9 mouse cellular contexts compared by ENCODE assay signal in genomic region chr4:82508281-82508687, GRCm38 (mm10).
DNase-seq lines count a peak whose midpoint lies in the region; ATAC-seq and TF ChIP-seq lines count a peak whose summit lies in the region.
"Had no signal": no experiment of that assay in that cellular context is flagged by ENCODE, and none has a peak within 500 bp of the region (broad histone marks: within the 10 kb centered on the region; RNA-seq: fewer than 3 reads in every experiment).

No protein-coding gene starts in this region.

- H3K27me3 ChIP-seq in hindbrain, embryonic 11.5 days (ENCODE audit: control insufficient read depth, insufficient read depth, low read length): peaks cover 3% of the 10 kb centered on the region; the same call in 1 of the 2 replicates
- H3K27me3 ChIP-seq in limb, embryonic 14.5 days (ENCODE audit: control insufficient read depth, insufficient read depth, low read length): no peaks in the 10 kb centered on the region
- H3K27me3 ChIP-seq in stomach, embryonic 16.5 days (ENCODE audit: control insufficient read depth, insufficient read depth, low read length): no peaks in the 10 kb centered on the region

- H3K4me2 ChIP-seq in hindbrain, embryonic 11.5 days (replicated peaks; ENCODE audit: low read depth, low read length): peak overlapping the region; percentile 98; the same call in 1 of the 2 replicates
- peak overlapping the region; percentile 89 for H3K4me2 ChIP-seq in limb, embryonic 14.5 days (replicated peaks; ENCODE audit: low read depth, low read length, severe bottlenecking)
- peak overlapping the region; percentile 95 for H3K4me2 ChIP-seq in stomach, embryonic 16.5 days (ENCODE audit: low read depth, low read length)

- peak overlapping the region; percentile 5 for H3K9ac ChIP-seq in hindbrain, embryonic 11.5 days (ENCODE audit: low read depth, low read length)
- H3K9ac ChIP-seq in limb, embryonic 14.5 days (ENCODE audit: low read depth, low read length, severe bottlenecking): peak overlapping the region; percentile 100
- peak overlapping the region; percentile 100 for H3K9ac ChIP-seq in stomach, embryonic 16.5 days (ENCODE audit: low read length)

- H3K27ac ChIP-seq in hindbrain, embryonic 11.5 days (ENCODE audit: low read depth, low read length): peak overlapping the region; percentile 99
- peak overlapping the region; percentile 100 for H3K27ac ChIP-seq in limb, embryonic 14.5 days (replicated peaks; ENCODE audit: low read depth, low read length)
- H3K27ac ChIP-seq in stomach, embryonic 16.5 days (ENCODE audit: low read length): peak overlapping the region; percentile 100

- intact Hi-C loops in gastrocnemius, postnatal 36 days (cut with DNase I): loop anchor here (1.0 kb wide), 1 partner anchor 32 kb away; no protein-coding TSS in a partner anchor

- DNase-seq in cerebellum, postnatal 10 days: peak; percentile 49 to 55
- DNase-seq in cerebellum, adult 11 months: no peak
- peak; percentile 31 for DNase-seq in embryo, embryonic 9.5 days (ENCODE audit: extremely low spot score)
- DNase-seq in hindbrain, embryonic 11.5 days (ENCODE audit: low spot score): peak; percentile 37
- no peak for DNase-seq in limb, embryonic 14.5 days (ENCODE audit: low spot score)
- DNase-seq in gastrocnemius, postnatal 36 days: no peak

- no peaks in the 10 kb centered on the region for H3K36me3 ChIP-seq in hindbrain, embryonic 11.5 days (ENCODE audit: control insufficient read depth, insufficient read depth, low read length)
- H3K36me3 ChIP-seq in limb, embryonic 14.5 days (ENCODE audit: control insufficient read depth, insufficient read depth, low read length): no peaks in the 10 kb centered on the region
- H3K36me3 ChIP-seq in stomach, embryonic 16.5 days (ENCODE audit: control insufficient read depth, insufficient read depth, low read length): no peaks in the 10 kb centered on the region

- H3K9me3 ChIP-seq in hindbrain, embryonic 11.5 days (ENCODE audit: control insufficient read depth, low read length): no peaks in the 10 kb centered on the region
- no peaks in the 10 kb centered on the region for H3K9me3 ChIP-seq in limb, embryonic 14.5 days (ENCODE audit: control insufficient read depth, low read length)
- H3K9me3 ChIP-seq in stomach, embryonic 16.5 days (replicated peaks; ENCODE audit: control insufficient read depth, low read length): no peaks in the 10 kb centered on the region

- H3K4me3 ChIP-seq in hindbrain, embryonic 11.5 days (ENCODE audit: low read depth, low read length): peak overlapping the region; percentile 93; the same call in 1 of the 2 replicates
- peak overlapping the region; percentile 99 for H3K4me3 ChIP-seq in limb, embryonic 14.5 days (replicated peaks; ENCODE audit: low read length)
- H3K4me3 ChIP-seq in stomach, embryonic 16.5 days (replicated peaks; ENCODE audit: low read length): peak overlapping the region; percentile 98
- H3K4me3 ChIP-seq: erythroblast, embryonic 14.5 days had no signal

- WGBS in hindbrain, embryonic 11.5 days: 3% methylated on average over 7 of the region's 7 CpGs
- WGBS in limb, embryonic 14.5 days: 10% methylated on average over 7 of the region's 7 CpGs
- WGBS in stomach, embryonic 16.5 days: 20% methylated on average over 7 of the region's 7 CpGs

- peaks cover 2% of the 10 kb centered on the region; the same call in 1 of the 2 replicates for H3K4me1 ChIP-seq in hindbrain, embryonic 11.5 days (replicated peaks; ENCODE audit: control insufficient read depth, insufficient read depth, low read length)
- peaks cover 46% of the 10 kb centered on the region for H3K4me1 ChIP-seq in limb, embryonic 14.5 days (ENCODE audit: control insufficient read depth, insufficient read depth, low read length)
- H3K4me1 ChIP-seq in stomach, embryonic 16.5 days (ENCODE audit: control insufficient read depth, insufficient read depth, low read length): peaks cover 32% of the 10 kb centered on the region

- no peak for TF ChIP-seq POLR2A in limb, embryonic 14.5 days (IDR thresholded peaks at IDR 0.05; ENCODE audit: borderline replicate concordance, extremely low read depth, insufficient read depth, insufficient read length)

- ATAC-seq in hindbrain, embryonic 11.5 days (ENCODE audit: low FRiP score): no peak
- ATAC-seq in limb, embryonic 14.5 days (ENCODE audit: low FRiP score, low read depth): no peak
- ATAC-seq in stomach, embryonic 16.5 days (ENCODE audit: insufficient read depth, low FRiP score): no peak
- ATAC-seq in granulocyte monocyte progenitor cell, adult 5-6 weeks (replicated peaks; ENCODE audit: poor library complexity, severe bottlenecking): no peak

Comparison
In these comparisons a context has a peak if more than half of its experiments do, and no peak if none do; other contexts are left out.
1. DNase-seq: peak in cerebellum, postnatal 10 days (2 of 2), embryo, embryonic 9.5 days (single experiment) and hindbrain, embryonic 11.5 days (single experiment); none in cerebellum, adult 11 months (single experiment), limb, embryonic 14.5 days (single experiment) and gastrocnemius, postnatal 36 days (0 of 2).
2. H3K9ac ChIP-seq: peak in every context shown above with its lines; median percentile 100 in limb, embryonic 14.5 days; 100 in stomach, embryonic 16.5 days; 5 in hindbrain, embryonic 11.5 days.
3. Peak in every context shown above with its lines, with median percentiles within 50 percentile points of each other: H3K27ac ChIP-seq, H3K4me2 ChIP-seq and H3K4me3 ChIP-seq.